Mouse (Mus musculus): ENCODE results near the gene 4931406P16Rik. TPM values are rescaled to one million over a fixed set of nuclear protein-coding genes. Genes with fewer than 3 reads are reported as not detected.

Gene 4931406P16Rik
- polyA plus RNA-seq, 1 experiment from 2014 or later = 33.3 TPM

DNA sequence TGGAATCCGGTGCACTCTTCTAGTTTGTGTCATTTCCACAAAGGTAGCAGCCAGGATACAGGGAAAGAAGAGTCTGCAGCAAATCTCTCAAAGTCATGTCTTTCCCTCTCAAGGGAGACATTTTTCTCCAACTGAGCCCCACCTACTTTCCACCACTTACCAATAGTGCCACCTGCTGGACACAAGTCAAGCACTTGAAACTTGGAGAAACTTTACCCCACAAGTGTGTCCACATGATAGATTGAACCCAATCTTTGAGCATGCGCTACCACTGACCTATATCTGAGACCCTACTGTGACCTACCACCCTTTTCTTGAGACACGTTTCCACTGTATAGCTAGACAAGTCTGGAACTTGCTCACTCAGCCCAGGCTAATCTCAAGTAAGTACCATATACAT, 115.0 kb downstream of the 4931406P16Rik start:
- no peak for ATAC-seq (ENCODE audit: low FRiP score, low read depth)
- H3K27me3 ChIP-seq = no peaks in the 10 kb centered on the region
- 55% methylated on average over 3 of the region's 3 CpGs for WGBS
- H3K36me3 ChIP-seq = peaks cover 30% of the 10 kb centered on the region
- H3K4me3 ChIP-seq = no peak overlapping the region
- H3K27ac ChIP-seq (replicated peaks) = no peak overlapping the region
- H3K4me2 ChIP-seq = no peak overlapping the region
- no peaks in the 10 kb centered on the region for H3K9me3 ChIP-seq
- no peak overlapping the region for H3K9ac ChIP-seq
- peaks cover 11% of the 10 kb centered on the region for H3K4me1 ChIP-seq (replicated peaks)

- peaks cover 11% of the 10 kb centered on the region for H3K4me1 ChIP-seq (replicated peaks)
- H3K36me3 ChIP-seq = peaks cover 23% of the 10 kb centered on the region
- no peaks in the 10 kb centered on the region for H3K27me3 ChIP-seq
- peak within 1 kb of the TSS; percentile 100 for H3K4me3 ChIP-seq
- H3K27ac ChIP-seq (replicated peaks) = peak within 1 kb of the TSS; percentile 82
- WGBS = 3% methylated on average over 70 of the region's 70 CpGs
- no peaks in the 10 kb centered on the region for H3K9me3 ChIP-seq
- H3K4me2 ChIP-seq = peak within 1 kb of the TSS; percentile 87
- peak within 1 kb of the TSS; percentile 96 for H3K9ac ChIP-seq
- peak; percentile 94 for ATAC-seq (ENCODE audit: low FRiP score, low read depth)
Observed at GRCm38 (mm10) chr7:34196132-34197128, 116.9 kb downstream of the 4931406P16Rik start, which contains the start of gene Pdcd2l. Gene Pdcd2l, minus strand, starts transcription at chr7:34196661.

DNA sequence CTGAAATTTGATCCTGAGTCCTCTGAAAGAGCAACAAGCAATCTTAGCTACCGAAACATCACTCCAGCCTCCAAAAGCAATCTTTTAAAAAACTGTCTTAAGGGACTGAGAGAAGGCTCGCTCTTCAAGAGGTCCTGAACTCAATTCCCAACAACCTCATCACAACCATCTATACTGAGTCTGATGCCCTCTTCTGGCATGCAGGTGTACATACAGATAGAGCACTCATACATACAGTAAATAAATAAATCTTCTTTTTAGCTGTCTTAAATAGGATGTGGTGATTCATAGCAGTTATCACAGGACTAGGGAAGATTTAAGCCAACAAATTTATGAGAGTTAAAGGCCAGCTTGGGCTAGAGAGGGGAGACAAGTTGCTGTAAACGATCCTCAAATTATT, 117.7 kb downstream of the 4931406P16Rik start:
- Histone ChIP-seq H3K4me2 (peak overlapping the region; percentile 87), H3K36me3 (peaks cover 15% of the 10 kb centered on the region), H3K4me1 (replicated peaks) (peaks cover 11% of the 10 kb centered on the region), H3K27me3 (no peaks in the 10 kb centered on the region), H3K9ac (peak overlapping the region; percentile 96), H3K4me3 (peak overlapping the region; percentile 100), H3K27ac (replicated peaks) (peak overlapping the region; percentile 82; the same call in 1 of the 2 replicates), H3K9me3 (no peaks in the 10 kb centered on the region)
- WGBS = 56% methylated on average over 3 of the region's 3 CpGs
- no peak; the same call in 1 of the 2 replicates for ATAC-seq (ENCODE audit: low FRiP score, low read depth)

DNA sequence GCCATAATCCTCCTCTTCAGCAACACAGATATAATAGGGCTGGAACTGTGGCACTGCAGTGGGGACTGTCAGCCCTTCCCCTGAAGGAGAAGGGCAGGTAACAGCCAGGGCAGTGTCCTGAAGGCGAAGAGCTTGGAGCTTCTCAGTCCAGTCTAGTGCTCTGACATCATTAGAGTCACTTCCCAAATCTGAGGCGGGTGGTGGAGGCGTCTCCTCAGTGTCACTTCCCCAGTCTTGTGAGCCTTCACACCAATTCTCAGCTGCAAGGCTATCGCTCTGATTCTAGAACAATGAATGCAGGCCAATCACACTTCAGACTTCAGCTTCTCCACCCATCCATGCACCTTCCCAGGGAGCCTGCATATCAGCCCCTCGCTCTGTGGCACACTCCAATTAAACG, 120.5 kb downstream of the 4931406P16Rik start:
- ATAC-seq (ENCODE audit: low FRiP score, low read depth) = no peak
- no peak overlapping the region for H3K4me3 ChIP-seq
- H3K36me3 ChIP-seq = peaks cover 33% of the 10 kb centered on the region
- no peaks in the 10 kb centered on the region for H3K27me3 ChIP-seq
- H3K27ac ChIP-seq (replicated peaks) = no peak overlapping the region
- H3K4me2 ChIP-seq = no peak overlapping the region
- peaks cover 11% of the 10 kb centered on the region for H3K4me1 ChIP-seq (replicated peaks)
- H3K9ac ChIP-seq = no peak overlapping the region
- H3K9me3 ChIP-seq = no peaks in the 10 kb centered on the region
- 93% methylated on average over 6 of the region's 6 CpGs for WGBS

- Histone ChIP-seq H3K9ac (no peak overlapping the region), H3K36me3 (peaks cover 63% of the 10 kb centered on the region), H3K4me1 (replicated peaks) (no peaks in the 10 kb centered on the region), H3K27ac (replicated peaks) (no peak overlapping the region), H3K27me3 (no peaks in the 10 kb centered on the region), H3K4me2 (no peak overlapping the region), H3K4me3 (no peak overlapping the region), H3K9me3 (no peaks in the 10 kb centered on the region)
- 94% methylated on average over 12 of the region's 12 CpGs for WGBS
- ATAC-seq (ENCODE audit: low FRiP score, low read depth) = no peak
Observed at GRCm38 (mm10) chr7:34189376-34189989, 123.9 kb downstream of the 4931406P16Rik start.

Other genes with a start within 250 kb of the 4931406P16Rik start
- not detected in 2 replicates for gene Scgb1b30, start 218.1 kb downstream of the 4931406P16Rik start, polyA plus RNA-seq (2015; fragmentation: Nextera tagmentation; extraction: Ambion mirVana)
- gene Wtip, start 180.3 kb downstream of the 4931406P16Rik start, polyA plus RNA-seq (2015; fragmentation: Nextera tagmentation; extraction: Ambion mirVana) = 4.1 and 5.9 TPM in 2 replicates
- 156 and 162 TPM in 2 replicates for gene Uba2, start 144.0 kb downstream of the 4931406P16Rik start, polyA plus RNA-seq (2015; fragmentation: Nextera tagmentation; extraction: Ambion mirVana)
- gene Pdcd2l, start 116.9 kb downstream of the 4931406P16Rik start, polyA plus RNA-seq (2015; fragmentation: Nextera tagmentation; extraction: Ambion mirVana) = 71.8 and 82.6 TPM in 2 replicates
- 300 and 313 TPM in 2 replicates for gene Gpi1, start 83.2 kb downstream of the 4931406P16Rik start, polyA plus RNA-seq (2015; fragmentation: Nextera tagmentation; extraction: Ambion mirVana)
- gene Gm6096, start 62.5 kb downstream of the 4931406P16Rik start, polyA plus RNA-seq (2015; fragmentation: Nextera tagmentation; extraction: Ambion mirVana) = not detected in 2 replicates
- gene Lsm14a, start 79.8 kb upstream of the 4931406P16Rik start, polyA plus RNA-seq (2015; fragmentation: Nextera tagmentation; extraction: Ambion mirVana) = 57.0 and 58.5 TPM in 2 replicates

Measured in hindbrain, embryonic 15.5 days (tissue).